Mouse (Mus musculus) testis, postnatal 10 days (tissue): ENCODE results near the gene Tuba8.

Source experiments
- DNase-seq: peaks from one replicate; pipeline ENCODE4 v3.0.0; 2021; ENCODE audit warnings: low spot score

Gene Tuba8

GRCm38 (mm10) chr6:121210149-121210925 lies at the start of gene Tuba8:
Gene Tuba8, plus strand, starts transcription at chr6:121210696.
- peak; percentile 52 for DNase-seq

GRCm38 (mm10) chr6:121162616-121163015 lies 47.9 kb upstream of the Tuba8 start:
- DNase-seq: no peak

- DNase-seq: no peak
Measured at GRCm38 (mm10) chr6:121166098-121166552, 44.4 kb upstream of the Tuba8 start.

GRCm38 (mm10) chr6:121167381-121167975 lies 43.0 kb upstream of the Tuba8 start:
- no peak for DNase-seq

- peak; percentile 74 for DNase-seq
Measured at GRCm38 (mm10) chr6:121171102-121171501, 39.4 kb upstream of the Tuba8 start.

GRCm38 (mm10) chr6:121173471-121173870 lies 37.0 kb upstream of the Tuba8 start:
- no peak for DNase-seq

GRCm38 (mm10) chr6:121174761-121175160 lies 35.7 kb upstream of the Tuba8 start:
- DNase-seq: no peak

- DNase-seq: no peak
Measured at GRCm38 (mm10) chr6:121176011-121176730, 34.3 kb upstream of the Tuba8 start.

GRCm38 (mm10) chr6:121176731-121177098 lies 33.8 kb upstream of the Tuba8 start:
- DNase-seq: no peak

GRCm38 (mm10) chr6:121177118-121177708 lies 33.3 kb upstream of the Tuba8 start:
- DNase-seq: no peak

- DNase-seq: peak; percentile 73
Measured at GRCm38 (mm10) chr6:121178700-121179358, 31.7 kb upstream of the Tuba8 start.

- DNase-seq: no peak
Measured at GRCm38 (mm10) chr6:121179846-121180245, 30.6 kb upstream of the Tuba8 start.

GRCm38 (mm10) chr6:121183414-121184173 lies 26.9 kb upstream of the Tuba8 start, which contains the start of gene Pex26:
Gene Pex26, plus strand, starts transcription at chr6:121183667.
- DNase-seq: peak; percentile 92

- no peak for DNase-seq
Measured at GRCm38 (mm10) chr6:121184198-121185140, 26.0 kb upstream of the Tuba8 start.

GRCm38 (mm10) chr6:121185232-121185631 lies 25.3 kb upstream of the Tuba8 start:
- no peak for DNase-seq

GRCm38 (mm10) chr6:121191261-121192009 lies 19.1 kb upstream of the Tuba8 start:
- DNase-seq: no peak

GRCm38 (mm10) chr6:121194061-121194955 lies 16.2 kb upstream of the Tuba8 start:
- DNase-seq: no peak
